Mouse (Mus musculus) regulatory T cell (primary cell): ENCODE results near the gene Gm20821.
"Not testable (repeated sequence)": the region's sequence is repeated elsewhere in the genome, so short reads cannot be mapped to it uniquely, and the experiment has no call there.

Experiments used
- in situ Hi-C: fragments of 300-600 bp; cut with MboI, MseI; formaldehyde crosslinking; loops from one replicate; pipeline ENCODE4 v1.15.1; 2025; ENCODE audit warnings: high pct_unique_total_duplicates

Gm20821 gene

DNA sequence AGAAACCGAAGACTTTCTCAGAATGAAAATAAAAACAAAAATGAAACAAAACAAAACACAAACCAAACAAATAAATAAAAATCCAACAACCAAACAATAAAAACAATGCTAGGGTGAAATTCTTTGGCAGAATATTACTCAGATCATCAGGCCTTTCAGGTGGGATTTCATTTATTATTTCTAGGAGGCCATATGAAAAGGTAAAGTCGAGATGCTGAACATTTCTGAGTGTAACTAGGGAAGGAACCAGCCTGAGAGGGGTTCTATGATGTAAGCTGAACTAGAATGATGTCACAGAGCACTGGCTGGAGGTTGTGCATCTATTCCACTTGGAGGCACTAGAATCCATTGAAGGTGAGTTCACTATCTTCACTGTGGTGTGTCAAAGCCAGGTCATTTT is at the start of gene Gm20821:
Gm20821 (plus strand) TSS at position 301 of the 400 bp plus-strand sequence.
- in situ Hi-C loops: not testable (repeated sequence)
